Comparison of ENCODE assay signal across 20 mouse cellular contexts in the genomic region with DNA sequence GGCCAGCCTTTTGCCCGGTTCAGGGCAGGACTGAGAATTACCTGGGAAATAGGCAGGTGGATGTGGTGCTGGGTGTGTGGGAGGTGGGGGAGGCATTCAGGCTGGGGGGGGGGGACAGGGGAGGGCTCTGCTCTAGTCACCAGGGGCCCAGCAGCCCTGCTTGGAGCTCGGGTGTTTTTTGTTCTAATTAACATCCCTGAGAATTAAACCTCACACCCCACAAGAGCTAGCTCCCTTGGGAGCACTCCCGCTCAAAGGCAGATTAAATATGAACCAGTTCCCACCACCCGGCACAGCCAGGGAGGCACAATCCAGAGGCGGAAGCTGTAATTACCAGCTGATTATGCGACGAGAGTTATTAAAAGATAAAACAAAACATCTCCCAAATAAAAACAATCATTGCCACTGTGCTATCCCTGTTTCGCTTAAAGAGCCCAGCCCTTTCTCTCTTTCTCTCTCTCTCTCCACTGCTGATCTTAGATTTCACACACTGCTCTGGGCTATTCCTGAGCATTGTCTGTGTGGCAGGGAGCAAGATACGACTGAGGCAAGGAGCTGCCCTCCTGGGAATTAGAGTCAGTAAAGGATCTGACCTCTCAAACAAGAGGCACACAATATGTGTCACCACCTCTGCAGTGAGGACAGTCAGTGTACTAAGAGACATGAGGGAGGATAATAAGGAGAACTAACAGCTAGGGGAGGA.
DNase-seq lines count a peak whose midpoint lies in the region; ATAC-seq and TF ChIP-seq lines count a peak whose summit lies in the region.
"Had no signal": no experiment of that assay in that cellular context is flagged by ENCODE, and none has a peak within 500 bp of the region (broad histone marks: within the 10 kb centered on the region; RNA-seq: fewer than 3 reads in every experiment).

No protein-coding gene starts in this region.

- no peak for TF ChIP-seq CTCF in midbrain, postnatal 0 days (IDR thresholded peaks at IDR 0.05)

- no peak overlapping the region for H3K4me3 ChIP-seq in forebrain, embryonic 13.5 days
- no peak overlapping the region for H3K4me3 ChIP-seq in forebrain, embryonic 10.5 days
- no peak overlapping the region for H3K4me3 ChIP-seq in forebrain, embryonic 16.5 days (replicated peaks; ENCODE audit: low read length)
- no peak overlapping the region for H3K4me3 ChIP-seq in midbrain, embryonic 10.5 days
- H3K4me3 ChIP-seq in midbrain, postnatal 0 days (ENCODE audit: low read depth, low read length): no peak overlapping the region
- H3K4me3 ChIP-seq: embryonic facial prominence, embryonic 12.5 days; kidney, embryonic 15.5 days; limb, embryonic 13.5 days; stomach, embryonic 15.5 days had no signal

- H3K4me1 ChIP-seq in forebrain, embryonic 13.5 days: peaks cover 13% of the 10 kb centered on the region
- H3K4me1 ChIP-seq in forebrain, embryonic 10.5 days: peaks cover 16% of the 10 kb centered on the region
- peaks cover 11% of the 10 kb centered on the region for H3K4me1 ChIP-seq in forebrain, embryonic 16.5 days (replicated peaks; ENCODE audit: control insufficient read depth, insufficient read depth, low read length)
- H3K4me1 ChIP-seq in midbrain, embryonic 10.5 days: peaks cover 10% of the 10 kb centered on the region
- peaks cover 3% of the 10 kb centered on the region; the same call in 1 of the 2 replicates for H3K4me1 ChIP-seq in midbrain, postnatal 0 days (ENCODE audit: insufficient read depth, low read length)
- H3K4me1 ChIP-seq: embryonic facial prominence, embryonic 12.5 days; kidney, embryonic 15.5 days; stomach, embryonic 15.5 days had no signal

- H3K36me3 ChIP-seq in forebrain, embryonic 13.5 days (ENCODE audit: poor library complexity, severe bottlenecking): no peaks in the 10 kb centered on the region
- H3K36me3 ChIP-seq in forebrain, embryonic 10.5 days (replicated peaks): no peaks in the 10 kb centered on the region
- H3K36me3 ChIP-seq in forebrain, embryonic 16.5 days (ENCODE audit: control insufficient read depth, insufficient read depth): no peaks in the 10 kb centered on the region
- no peaks in the 10 kb centered on the region for H3K36me3 ChIP-seq in midbrain, embryonic 10.5 days
- H3K36me3 ChIP-seq in midbrain, postnatal 0 days (ENCODE audit: insufficient read depth, low read length): no peaks in the 10 kb centered on the region
- H3K36me3 ChIP-seq: embryonic facial prominence, embryonic 12.5 days; kidney, embryonic 15.5 days; limb, embryonic 13.5 days; stomach, embryonic 15.5 days had no signal

- ATAC-seq in forebrain, embryonic 13.5 days: no peak
- ATAC-seq in forebrain, embryonic 16.5 days: peak; percentile 49; the same call in 1 of the 2 replicates
- no peak for ATAC-seq in midbrain, postnatal 0 days (ENCODE audit: low FRiP score)
- ATAC-seq: intestine, postnatal 0 days had no signal

- 17% methylated on average over 9 of the region's 9 CpGs for WGBS in forebrain, embryonic 13.5 days
- 43% methylated on average over 9 of the region's 9 CpGs for WGBS in forebrain, embryonic 10.5 days
- 12% methylated on average over 9 of the region's 9 CpGs for WGBS in forebrain, embryonic 16.5 days
- 50% methylated on average over 9 of the region's 9 CpGs for WGBS in midbrain, embryonic 10.5 days
- 26% methylated on average over 9 of the region's 9 CpGs for WGBS in midbrain, postnatal 0 days

- intact Hi-C loops in left cerebral cortex, postnatal 14 days (cut with DNase I): no loop called here
- intact Hi-C loops in left cerebral cortex, postnatal 36 days (cut with DNase I): no loop called here

- H3K9me3 ChIP-seq in forebrain, embryonic 13.5 days (replicated peaks): no peaks in the 10 kb centered on the region
- H3K9me3 ChIP-seq in forebrain, embryonic 10.5 days: no peaks in the 10 kb centered on the region
- no peaks in the 10 kb centered on the region for H3K9me3 ChIP-seq in forebrain, embryonic 16.5 days (ENCODE audit: control insufficient read depth, low read length)
- H3K9me3 ChIP-seq in midbrain, embryonic 10.5 days (replicated peaks): no peaks in the 10 kb centered on the region
- H3K9me3 ChIP-seq in midbrain, postnatal 0 days (ENCODE audit: low read length): no peaks in the 10 kb centered on the region
- H3K9me3 ChIP-seq: embryonic facial prominence, embryonic 12.5 days; kidney, embryonic 15.5 days; stomach, embryonic 15.5 days had no signal

- H3K27me3 ChIP-seq in forebrain, embryonic 13.5 days: no peaks in the 10 kb centered on the region
- H3K27me3 ChIP-seq in forebrain, embryonic 10.5 days (ENCODE audit: poor library complexity, severe bottlenecking): no peaks in the 10 kb centered on the region
- no peaks in the 10 kb centered on the region for H3K27me3 ChIP-seq in forebrain, embryonic 16.5 days (replicated peaks; ENCODE audit: control insufficient read depth, insufficient read depth, low read length)
- H3K27me3 ChIP-seq in midbrain, embryonic 10.5 days (ENCODE audit: low read depth, poor library complexity, severe bottlenecking): no peaks in the 10 kb centered on the region
- no peaks in the 10 kb centered on the region for H3K27me3 ChIP-seq in midbrain, postnatal 0 days (ENCODE audit: insufficient read depth, low read length)

- H3K27ac ChIP-seq in forebrain, embryonic 13.5 days: peak overlapping the region; percentile 10; the same call in 1 of the 2 replicates
- no peak overlapping the region for H3K27ac ChIP-seq in forebrain, embryonic 10.5 days
- H3K27ac ChIP-seq in forebrain, embryonic 16.5 days (ENCODE audit: low read length): no peak overlapping the region
- 0 out of 2 replicates have a peak overlapping the region, but pooled peaks have one; percentile 13 for H3K27ac ChIP-seq in midbrain, embryonic 10.5 days (replicated peaks)
- H3K27ac ChIP-seq in midbrain, postnatal 0 days (ENCODE audit: low read depth, low read length): no peak overlapping the region
- H3K27ac ChIP-seq: embryonic facial prominence, embryonic 12.5 days; kidney, embryonic 15.5 days; limb, embryonic 13.5 days; liver, embryonic 14.5 days; stomach, embryonic 15.5 days had no signal

- H3K4me2 ChIP-seq in forebrain, embryonic 13.5 days: no peak overlapping the region
- H3K4me2 ChIP-seq in forebrain, embryonic 16.5 days (ENCODE audit: low read length): no peak overlapping the region
- H3K4me2 ChIP-seq in midbrain, postnatal 0 days (ENCODE audit: low read depth, low read length, poor library complexity, severe bottlenecking): no peak overlapping the region
- H3K4me2 ChIP-seq: embryonic facial prominence, embryonic 12.5 days; kidney, embryonic 15.5 days; limb, embryonic 13.5 days; stomach, embryonic 15.5 days had no signal

- DNase-seq in forebrain, embryonic 10.5 days (ENCODE audit: extremely low spot score, low spot score): no peak
- no peak for DNase-seq in midbrain, embryonic 10.5 days (ENCODE audit: low spot score)
- peak; percentile 52 for DNase-seq in midbrain, postnatal 0 days (ENCODE audit: low spot score)
- DNase-seq in adrenal gland, adult 2 months: no peak
- no peak for DNase-seq in left cerebral cortex, postnatal 14 days (ENCODE audit: low spot score in 2 of 2)
- no peak for DNase-seq in left cerebral cortex, postnatal 36 days (ENCODE audit: low spot score in 2 of 2)
- DNase-seq: adrenal gland, postnatal 36 days; cerebellum, adult 8-10 months; gastrocnemius, postnatal 25 days; kidney, postnatal 4 days; layer of hippocampus, adult 9-11 months; thymus, adult 2 months had no signal

- no peak overlapping the region for H3K9ac ChIP-seq in forebrain, embryonic 13.5 days
- H3K9ac ChIP-seq in forebrain, embryonic 16.5 days (replicated peaks; ENCODE audit: low read depth, low read length): no peak overlapping the region
- H3K9ac ChIP-seq in midbrain, postnatal 0 days (replicated peaks; ENCODE audit: low read length, poor library complexity, severe bottlenecking): no peak overlapping the region
- H3K9ac ChIP-seq: embryonic facial prominence, embryonic 12.5 days; kidney, embryonic 15.5 days; limb, embryonic 13.5 days; liver, embryonic 14.5 days; stomach, embryonic 15.5 days had no signal

Comparison
In these comparisons a context has a peak if more than half of its experiments do, and no peak if none do; other contexts are left out.
1. H3K27ac ChIP-seq: peak in forebrain, embryonic 13.5 days (single experiment) and midbrain, embryonic 10.5 days (single experiment); none in forebrain, embryonic 10.5 days (single experiment), forebrain, embryonic 16.5 days (single experiment) and midbrain, postnatal 0 days (single experiment).